Mouse (Mus musculus) G1E (cell line): ENCODE data around the gene Tmem131l. TPM values are rescaled to one million over a fixed set of nuclear protein-coding genes. Genes with fewer than 3 reads are reported as not detected.

Source experiments
- ATAC-seq: 2 replicates; pipeline ENCODE4 v1.8.0; 2016; ENCODE audit warnings: mild to moderate bottlenecking; ENCODE audit not compliant: insufficient number of reproducible peaks, poor library complexity, low FRiP score, severe bottlenecking; ENCODE audit errors: extremely low read depth
- DNase-seq: peaks from one replicate; pipeline ENCODE4 v3.0.0; 2012; ENCODE audit warnings: low spot score
- H3K27me3 ChIP-seq: 2 replicates; pipeline ENCODE4 v1.6.1; 2012; ENCODE audit warnings: mild to moderate bottlenecking, low read length, inconsistent platforms; ENCODE audit not compliant: insufficient read depth
- H3K36me3 ChIP-seq: replicated peaks from 2 replicates; pipeline ENCODE3; 2012; ENCODE audit warnings: mild to moderate bottlenecking, inconsistent platforms
- H3K4me1 ChIP-seq: 2 replicates; pipeline ENCODE4 v1.6.1; 2012; ENCODE audit warnings: low read depth, low read length, inconsistent platforms, mixed read lengths; ENCODE audit not compliant: insufficient read depth
- H3K4me3 ChIP-seq: 2 replicates; pipeline ENCODE4 v1.5.1; 2012; ENCODE audit warnings: low read depth, mild to moderate bottlenecking, inconsistent platforms, low read length, moderate library complexity, mixed read lengths
- H3K9me3 ChIP-seq: replicated peaks from 2 replicates; pipeline ENCODE4 v1.6.1; 2012; ENCODE audit warnings: inconsistent platforms
- CTCF ChIP-seq: IDR thresholded peaks from 2 replicates; pipeline ENCODE4 v1.5.1; 2012; ENCODE audit warnings: low read depth, low read length, inconsistent platforms, mixed read lengths
- GATA1 ChIP-seq: IDR thresholded peaks from 2 replicates; pipeline ENCODE4 v1.6.1; 2012; ENCODE audit warnings: borderline replicate concordance, low read length, inconsistent platforms, mixed read lengths
- GATA2 ChIP-seq: IDR thresholded peaks from 2 replicates; pipeline ENCODE4 v1.6.1; 2012; ENCODE audit warnings: low read depth, low read length, inconsistent platforms, borderline replicate concordance
- POLR2AphosphoS5 ChIP-seq: IDR thresholded peaks from 2 replicates; pipeline ENCODE4 v1.6.1; 2012; ENCODE audit warnings: low read depth, low read length, inconsistent platforms; ENCODE audit not compliant: insufficient replicate concordance
- TAL1 ChIP-seq: conservative IDR thresholded peaks from 2 replicates; pipeline ENCODE4 v1.6.1; 2012; ENCODE audit warnings: low read depth, low read length, inconsistent platforms, mixed read lengths
- polyA plus RNA-seq: library from polyadenylated mRNA; stranded (reverse); fragments of >175 nt; gene quantifications from 2 replicates; pipeline ENCODE4 v1.2.3, GENCODE M21; 2012
- total RNA-seq, 2 experiments: library from RNA; stranded (forward) in 1 of 2; stranded (reverse) in 1 of 2; fragments of 200-1000 nt in 1 of 2; fragments of >200 nt in 1 of 2; fragmentation: Nextera tagmentation in 1 of 2; gene quantifications; 2 replicates each; pipeline ENCODE4 v1.2.3; 2014 to 2017

Tmem131l gene
- total and polyA plus RNA-seq, 3 experiments: 35.0 to 97.1 (median 43.4) TPM

DNA sequence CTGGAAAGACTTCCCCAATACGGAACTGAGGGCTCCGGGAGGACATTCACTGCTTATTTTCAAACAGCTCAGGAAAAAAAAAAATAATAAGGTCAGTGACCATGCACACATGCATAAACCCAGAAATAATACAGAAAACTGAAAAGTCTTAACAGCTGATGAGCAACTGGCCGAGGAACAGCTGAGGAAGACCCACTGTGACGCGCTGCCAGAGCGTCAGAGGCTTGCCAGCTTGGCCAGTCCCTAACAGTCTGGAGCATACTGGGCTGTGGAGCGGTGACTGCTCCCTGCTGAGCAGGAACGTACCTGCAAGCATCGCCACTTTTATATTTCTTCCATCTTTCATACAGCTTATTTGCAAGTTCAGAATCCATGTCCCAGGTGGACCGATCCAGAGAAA, 105.5 kb downstream of the Tmem131l start:
- no peak for ATAC-seq
- TF ChIP-seq TAL1 (no peak), CTCF (no peak), GATA2 (no peak), GATA1 (no peak)
- H3K4me3 ChIP-seq: no peak overlapping the region
- no peaks in the 10 kb centered on the region for H3K4me1 ChIP-seq
- no peaks in the 10 kb centered on the region for H3K27me3 ChIP-seq
- no peak for DNase-seq
- H3K9me3 ChIP-seq: no peaks in the 10 kb centered on the region
- peaks cover 95% of the 10 kb centered on the region for H3K36me3 ChIP-seq

DNA sequence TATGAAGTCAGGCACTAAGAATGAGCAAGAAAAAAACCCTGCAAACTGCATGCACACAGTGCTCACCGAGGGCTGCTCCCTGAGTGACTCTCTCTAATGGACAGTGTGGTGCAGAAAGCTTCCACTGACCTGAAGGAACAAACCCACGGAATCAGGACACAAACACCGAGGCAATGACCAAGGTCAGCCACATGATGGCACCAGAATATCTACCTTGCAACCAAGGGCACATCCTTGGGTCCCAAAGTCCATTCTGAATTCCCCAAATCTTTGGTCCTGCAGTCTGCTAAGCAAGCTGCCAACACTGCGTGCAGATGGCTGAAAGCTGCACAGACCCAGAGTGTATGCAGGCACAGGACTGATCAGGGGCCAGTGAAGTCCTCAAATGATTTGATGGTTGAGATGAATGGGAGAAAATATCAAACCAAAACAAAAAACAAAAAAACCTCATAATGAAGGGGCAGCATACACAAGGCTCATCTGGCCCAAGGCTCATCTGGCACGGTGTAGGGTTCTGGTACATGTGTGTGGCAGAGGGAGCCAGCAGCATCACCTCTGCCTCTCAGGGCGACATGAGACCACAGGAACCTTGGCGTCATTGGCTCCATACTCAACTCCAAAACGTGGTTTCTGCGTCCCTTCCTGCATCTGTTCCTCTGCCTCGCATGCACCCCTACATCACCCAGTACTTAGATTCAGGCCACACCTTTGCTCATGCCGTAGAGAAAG, 124.0 kb downstream of the Tmem131l start:
- DNase-seq: no peak
- Histone ChIP-seq H3K4me3 (no peak overlapping the region), H3K27me3 (no peaks in the 10 kb centered on the region), H3K36me3 (peaks cover 98% of the 10 kb centered on the region), H3K9me3 (no peaks in the 10 kb centered on the region), H3K4me1 (no peaks in the 10 kb centered on the region)
- TF ChIP-seq GATA1 (no peak), CTCF (no peak), POLR2AphosphoS5 (no peak), GATA2 (no peak)
- ATAC-seq: peak; percentile 28; the same call in 1 of the 2 replicates

DNA sequence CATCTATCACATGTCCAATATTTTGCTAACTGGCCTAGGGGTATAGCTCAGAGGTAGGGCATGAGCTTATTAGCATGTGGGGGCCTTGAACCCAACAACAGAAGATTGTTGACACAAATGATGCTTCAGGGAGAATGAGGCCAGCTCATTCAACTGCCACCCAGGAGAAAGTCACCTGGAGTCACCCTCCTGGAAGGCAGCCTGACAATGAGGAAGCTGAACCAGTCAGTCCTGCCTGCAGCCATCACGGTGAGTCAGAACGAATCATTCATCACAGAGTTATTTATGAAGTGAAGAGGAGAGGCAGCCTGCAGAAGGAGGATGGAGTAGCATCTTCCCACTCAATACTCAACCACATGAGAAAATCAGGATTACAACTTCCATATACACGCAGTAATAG, 124.9 kb downstream of the Tmem131l start:
- TF ChIP-seq CTCF (no peak), POLR2AphosphoS5 (no peak), TAL1 (no peak), GATA2 (no peak), GATA1 (no peak)
- Histone ChIP-seq H3K4me3 (no peak overlapping the region), H3K9me3 (no peaks in the 10 kb centered on the region), H3K27me3 (no peaks in the 10 kb centered on the region), H3K36me3 (peaks cover 98% of the 10 kb centered on the region), H3K4me1 (no peaks in the 10 kb centered on the region)
- ATAC-seq (no peak), DNase-seq (no peak)

DNA sequence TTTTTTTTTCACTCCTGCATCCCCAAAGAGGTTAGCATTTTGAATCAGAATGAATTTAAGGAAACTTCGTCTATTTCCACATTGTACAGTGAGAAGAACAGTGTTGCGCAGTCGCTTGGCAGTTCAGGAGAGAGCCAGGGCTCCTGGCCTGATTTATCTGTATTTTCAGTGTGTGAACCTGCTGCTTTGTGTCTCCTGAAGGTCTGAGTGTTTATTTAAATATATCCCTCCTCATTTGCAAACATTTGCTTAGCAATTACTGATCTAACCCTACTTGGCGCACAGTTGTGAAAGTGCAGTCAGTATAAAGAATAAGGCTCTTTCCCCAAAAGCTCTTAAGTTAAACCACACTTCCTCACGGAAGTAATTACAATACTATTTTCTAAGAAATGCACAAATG, 129.3 kb downstream of the Tmem131l start:
- TF ChIP-seq CTCF: no peak
- no peak for TF ChIP-seq TAL1
- TF ChIP-seq GATA1: no peak
- TF ChIP-seq GATA2: no peak
- no peak for TF ChIP-seq POLR2AphosphoS5
- no peak for DNase-seq
- no peaks in the 10 kb centered on the region for H3K9me3 ChIP-seq
- H3K4me1 ChIP-seq: no peaks in the 10 kb centered on the region
- H3K36me3 ChIP-seq: peaks cover 97% of the 10 kb centered on the region
- ATAC-seq: no peak
- H3K27me3 ChIP-seq: no peaks in the 10 kb centered on the region
- H3K4me3 ChIP-seq: no peak overlapping the region

DNA sequence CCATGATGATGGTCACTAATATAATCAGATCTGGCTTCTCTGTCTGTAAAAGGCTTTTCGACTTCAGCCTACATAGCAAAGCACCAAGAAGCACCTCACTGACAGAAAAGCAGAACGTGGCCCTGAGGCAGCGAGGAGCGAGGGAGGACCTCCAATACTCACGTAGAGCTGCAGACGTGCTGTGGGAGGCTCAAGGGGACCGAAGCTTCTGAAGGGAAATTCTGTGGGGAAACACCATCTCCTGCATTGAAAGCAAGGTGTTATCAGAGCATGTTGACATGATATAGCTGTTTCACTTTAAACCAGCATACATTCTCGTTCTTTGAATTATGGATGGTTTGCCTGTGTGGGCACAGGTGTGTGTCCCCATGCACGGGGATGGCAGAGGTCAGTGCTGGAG, 133.8 kb downstream of the Tmem131l start:
- no peak for TF ChIP-seq CTCF
- TF ChIP-seq TAL1: no peak
- TF ChIP-seq GATA2: no peak
- no peak for TF ChIP-seq GATA1
- TF ChIP-seq POLR2AphosphoS5: no peak
- no peaks in the 10 kb centered on the region for H3K27me3 ChIP-seq
- no peak overlapping the region for H3K4me3 ChIP-seq
- peaks cover 98% of the 10 kb centered on the region for H3K36me3 ChIP-seq
- H3K4me1 ChIP-seq: no peaks in the 10 kb centered on the region
- ATAC-seq (no peak), DNase-seq (no peak)
- no peaks in the 10 kb centered on the region for H3K9me3 ChIP-seq

DNA sequence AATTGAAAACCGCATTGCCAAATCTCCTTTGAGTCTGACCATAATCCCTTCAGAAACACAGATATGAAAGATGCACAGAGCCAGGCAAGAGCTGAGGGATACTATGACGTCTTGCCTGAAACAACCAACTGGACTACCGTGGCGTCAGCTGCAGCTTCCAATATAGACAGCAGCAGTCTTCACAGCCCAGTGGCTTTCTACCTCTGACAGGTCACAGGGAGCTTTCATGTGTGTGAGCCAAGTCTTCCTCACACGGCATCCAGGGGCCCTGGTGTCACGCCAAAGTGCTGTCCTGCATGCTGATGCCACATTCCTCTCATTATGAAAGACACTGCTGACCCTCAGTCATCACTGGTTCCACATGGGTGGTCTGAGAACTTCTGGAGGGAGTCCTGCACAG, 134.8 kb downstream of the Tmem131l start:
- Histone ChIP-seq H3K4me3 (no peak overlapping the region), H3K4me1 (no peaks in the 10 kb centered on the region), H3K27me3 (no peaks in the 10 kb centered on the region), H3K9me3 (no peaks in the 10 kb centered on the region), H3K36me3 (peaks cover 98% of the 10 kb centered on the region)
- ATAC-seq (no peak), DNase-seq (no peak)
- TF ChIP-seq CTCF (no peak), POLR2AphosphoS5 (no peak), GATA2 (no peak), TAL1 (no peak), GATA1 (no peak)
